Mouse (Mus musculus): Measurements from ENCODE around the gene Ceacam16.

GRCm38 (mm10) chr7:19815296-19816223 is 45.5 kb downstream of the Ceacam16 start:
- TF ChIP-seq CTCF (IDR thresholded peaks at IDR 0.05 in 2 of 3, conservative IDR thresholded peaks at IDR 0.05 in 1 of 3; ENCODE audit: control insufficient read depth in 1 of 3, insufficient read depth in 1 of 3, low read depth in 2 of 3, low read length in 3 of 3, poor library complexity in 1 of 3, severe bottlenecking in 1 of 3) (no peak), POLR2A (IDR thresholded peaks at IDR 0.05; ENCODE audit: control insufficient read depth in 1 of 2, insufficient read depth in 1 of 2, low read depth in 1 of 2, low read length in 2 of 2, poor library complexity in 1 of 2) (no peak), TCF12 (IDR thresholded peaks at IDR 0.05; ENCODE audit: low read depth, low read length) (no peak), ZC3H11A (IDR thresholded peaks at IDR 0.05; ENCODE audit: low read depth, low read length) (no peak), GATA1 (IDR thresholded peaks at IDR 0.05; ENCODE audit: low read depth, low read length) (no peak), KAT2A (conservative IDR thresholded peaks at IDR 0.05; ENCODE audit: low read depth, low read length) (no peak), MYB (IDR thresholded peaks at IDR 0.05; ENCODE audit: low read depth, low read length) (no peak), TAL1 (IDR thresholded peaks at IDR 0.05; ENCODE audit: low read length) (no peak), CHD2 (IDR thresholded peaks at IDR 0.05; ENCODE audit: low read length) (no peak), USF1 (IDR thresholded peaks at IDR 0.05; ENCODE audit: low read depth, low read length) (no peak)
